Mouse (Mus musculus) liver, adult 2 months (tissue): ENCODE data around the gene Sall4.

Experiments used
- CTCF ChIP-seq: fragments of 200-500 bp; IDR thresholded peaks from 2 replicates; pipeline ENCODE4 v1.5.1; 2011; ENCODE audit warnings: low read depth, low read length, control low read depth
- POLR2A ChIP-seq: fragments of 200-500 bp; IDR thresholded peaks from 2 replicates; pipeline ENCODE4 v1.6.1; 2011; ENCODE audit warnings: low read length, control low read depth; ENCODE audit not compliant: insufficient read depth; ENCODE audit errors: extremely low read depth

- TF ChIP-seq CTCF (peak; percentile 61), POLR2A (no peak)
Observed at GRCm38 (mm10) chr2:168742649-168743048, 25.1 kb downstream of the Sall4 start.
